Mouse (Mus musculus): Measurements from ENCODE around the gene Dicer1.
A peak's percentile ranks its signal among the peaks of the same experiment; 100 is the strongest.

Dicer1 gene

DNA sequence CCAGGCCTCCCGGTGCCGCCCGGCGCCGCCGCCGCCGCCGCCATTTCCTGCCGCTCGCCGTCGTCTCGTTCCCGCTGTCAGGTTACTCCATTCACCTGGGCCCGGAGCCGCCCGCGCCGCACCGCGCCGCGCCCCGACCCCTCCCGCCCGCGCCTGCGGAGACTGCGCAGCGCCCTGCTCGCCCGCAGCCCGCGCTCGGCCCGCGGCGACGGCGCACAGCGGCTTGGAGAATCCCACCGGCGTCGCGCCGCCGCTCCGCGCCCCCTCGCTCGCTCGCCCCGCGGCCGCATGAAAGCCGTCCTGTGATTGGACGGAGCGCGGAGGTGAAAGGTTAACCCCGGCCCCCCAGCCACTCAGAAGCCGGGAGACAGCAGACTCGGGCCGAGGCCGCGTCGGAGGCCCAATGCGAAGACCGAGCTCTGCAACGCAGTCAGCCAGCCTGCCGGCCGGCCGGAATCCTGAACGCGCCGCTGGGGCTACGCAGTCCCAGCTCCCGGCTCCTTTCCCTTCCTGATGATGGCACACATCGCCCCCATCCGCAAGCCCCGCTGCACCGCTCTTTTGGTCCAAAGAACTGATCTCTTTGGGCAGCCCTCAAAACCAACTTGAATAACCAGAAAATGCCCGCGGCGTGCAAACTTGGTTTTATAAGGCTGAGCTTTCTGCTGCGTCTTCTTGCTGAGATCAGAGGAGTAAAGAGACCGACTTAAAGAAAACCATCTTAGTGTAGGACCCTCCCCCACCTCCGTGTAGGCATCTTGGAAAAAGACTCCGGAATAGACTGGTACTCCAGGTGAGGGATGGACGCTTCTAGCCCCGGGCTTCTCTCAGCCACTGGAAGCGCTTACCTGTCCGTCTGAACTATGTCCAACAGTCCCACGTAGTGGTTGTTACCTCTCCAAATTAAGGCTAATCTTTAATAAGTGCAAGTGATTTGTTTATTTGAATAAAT lies at the start of gene Dicer1:
Gene Dicer1, minus strand, starts transcription at position 139 of the 952 bp plus-strand sequence.
- DNase-seq = peak; percentile 98

DNA sequence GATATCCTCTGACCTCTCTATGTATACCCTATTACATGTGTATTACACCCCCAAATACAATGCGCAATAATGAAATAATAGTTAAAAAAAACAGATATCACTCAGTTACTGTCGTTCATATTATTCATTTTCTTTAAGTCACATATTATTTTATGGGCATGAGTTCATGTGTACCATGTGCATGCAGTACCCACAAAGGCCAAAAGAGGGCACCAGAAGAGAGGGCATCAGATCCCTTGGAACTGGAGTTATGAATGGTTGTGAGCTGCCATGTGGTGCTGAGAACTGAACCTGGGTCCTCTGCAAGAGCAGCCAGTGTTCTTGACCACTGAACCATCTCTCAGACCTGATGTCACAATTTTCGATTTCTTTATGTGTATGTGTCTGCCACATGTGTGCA lies 47.6 kb upstream of the Dicer1 start:
- DNase-seq = no peak

DNA sequence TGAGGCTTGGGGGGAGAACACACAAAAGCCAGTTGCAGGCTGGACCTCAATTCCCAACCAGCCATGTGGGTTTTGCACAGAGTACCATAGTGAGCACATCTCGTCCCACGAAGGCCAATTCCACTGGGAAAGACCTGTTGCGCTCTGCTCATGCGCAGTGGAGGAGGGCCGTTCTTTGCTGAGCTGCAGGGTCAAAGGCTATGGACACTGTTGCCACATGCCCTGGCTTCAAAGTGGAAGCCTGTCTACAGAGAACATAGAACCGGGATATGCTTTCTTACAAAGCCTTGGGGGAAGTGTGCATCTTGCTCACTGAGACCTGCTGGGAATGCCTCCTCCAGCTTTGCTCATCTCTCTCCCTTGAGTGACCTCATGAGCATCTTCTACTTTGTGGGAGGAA lies 46.2 kb upstream of the Dicer1 start:
- DNase-seq = no peak

DNA sequence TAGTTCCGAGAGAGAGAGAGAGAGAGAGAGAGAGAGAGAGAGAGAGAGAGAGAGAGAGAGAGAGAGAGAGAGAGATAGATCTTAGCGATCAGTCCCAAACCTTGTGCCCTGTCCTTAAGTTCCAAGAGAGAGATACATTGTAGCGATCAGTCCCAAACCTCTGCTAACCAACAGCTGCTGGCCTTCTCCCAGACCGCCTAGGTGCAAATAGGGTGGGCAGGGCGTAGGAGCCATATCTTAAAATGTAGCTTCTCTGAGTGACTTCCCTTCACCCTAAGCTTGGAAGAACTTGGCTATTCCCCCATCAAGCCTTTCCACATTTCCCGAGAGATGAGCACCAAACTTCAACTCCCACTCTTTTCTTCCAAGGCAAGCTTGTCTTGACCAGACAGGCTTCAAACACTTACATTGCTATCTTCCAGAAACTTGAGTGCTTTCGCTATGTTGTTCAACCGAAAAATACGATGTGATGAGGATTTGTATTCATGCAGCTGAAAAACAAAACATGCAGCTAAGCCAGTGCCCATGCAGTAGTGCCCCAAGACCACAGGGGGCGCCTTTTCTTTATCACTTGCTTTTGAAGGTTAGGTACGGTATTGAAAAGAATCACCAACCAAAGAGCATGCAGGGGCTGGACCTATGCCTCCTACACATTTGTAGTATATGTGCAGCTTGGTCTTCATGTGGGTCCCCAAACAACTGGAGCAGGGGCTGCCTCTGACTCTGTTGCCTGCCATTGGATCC lies 45.1 kb upstream of the Dicer1 start:
- DNase-seq = no peak

DNA sequence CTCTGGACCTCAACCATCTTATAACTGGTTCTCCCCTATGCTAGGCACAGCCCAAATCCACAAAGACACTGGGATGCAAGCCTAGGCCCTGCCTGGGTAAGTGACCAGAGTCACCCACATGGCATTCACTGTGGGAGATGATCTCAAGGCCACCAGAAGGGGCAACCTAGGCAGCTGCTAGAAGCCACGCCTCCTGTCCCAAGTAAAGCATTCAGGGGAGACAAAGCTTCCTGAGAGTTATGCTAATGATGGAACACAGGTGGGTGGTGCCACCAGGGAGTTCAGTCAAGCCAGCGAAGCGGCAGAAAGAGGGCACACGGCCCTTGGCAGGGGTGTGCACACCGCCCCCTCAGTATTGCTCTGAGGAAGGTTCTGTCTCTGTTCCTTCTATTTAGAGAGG lies 43.2 kb upstream of the Dicer1 start:
- DNase-seq = peak; percentile 20

DNA sequence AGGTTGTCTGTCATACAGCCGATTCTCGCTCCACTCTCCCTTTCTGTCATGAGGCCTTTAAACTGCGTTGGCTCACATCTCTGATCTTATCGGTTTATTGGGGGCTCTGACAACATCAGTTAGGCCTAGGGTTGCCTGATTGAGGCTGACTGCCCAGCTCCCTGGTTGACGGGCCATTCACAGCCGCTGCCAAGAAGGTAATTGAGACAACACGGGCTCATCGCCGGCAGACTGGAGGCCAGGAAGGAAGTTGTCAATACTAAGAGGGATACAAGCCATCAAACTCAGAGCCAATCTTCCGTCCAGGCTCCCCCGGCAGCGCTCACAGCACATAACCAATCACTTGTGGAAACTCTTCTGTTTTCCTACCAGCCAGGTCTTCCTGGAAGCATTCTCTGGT lies 41.7 kb upstream of the Dicer1 start:
- no peak for DNase-seq

DNA sequence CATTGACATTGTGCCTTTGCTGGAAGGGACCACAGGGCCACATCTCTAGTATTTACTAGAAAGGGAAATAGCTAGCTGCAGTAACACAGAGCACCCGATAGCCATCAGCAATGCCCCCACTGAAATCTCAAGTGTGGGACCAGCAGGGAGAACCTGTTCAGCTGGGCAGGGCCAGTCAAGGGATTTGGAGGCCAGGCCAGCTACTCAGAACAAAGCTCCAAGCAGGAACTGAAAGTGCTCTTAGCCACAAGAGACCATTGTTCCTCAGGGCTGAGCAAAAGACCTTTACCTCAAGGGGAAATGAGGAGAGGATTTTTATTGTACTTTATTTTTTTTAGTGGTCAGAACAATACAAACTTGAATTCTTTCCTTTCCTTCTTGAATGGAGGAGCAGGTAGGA lies 25.9 kb upstream of the Dicer1 start:
- no peak for DNase-seq

DNA sequence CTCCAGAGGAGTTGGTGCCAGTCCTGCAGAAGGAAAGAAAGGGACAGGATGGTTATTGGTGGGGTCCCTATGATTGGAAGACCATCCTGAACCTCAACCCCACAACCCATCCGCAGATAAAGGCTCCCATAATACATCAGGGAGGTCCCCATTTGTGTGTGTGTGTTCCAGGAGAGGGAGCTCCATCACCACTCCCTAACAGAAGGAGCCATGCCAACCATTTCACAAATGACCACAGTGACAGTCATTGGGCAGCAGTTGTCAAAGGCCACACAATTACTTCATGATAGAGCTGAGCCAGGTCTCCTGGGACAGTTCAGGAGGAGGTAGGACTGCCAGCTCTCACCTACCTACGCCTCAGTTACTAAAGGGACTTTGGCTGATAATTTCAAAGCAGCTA lies 20.2 kb upstream of the Dicer1 start:
- DNase-seq = no peak

DNA sequence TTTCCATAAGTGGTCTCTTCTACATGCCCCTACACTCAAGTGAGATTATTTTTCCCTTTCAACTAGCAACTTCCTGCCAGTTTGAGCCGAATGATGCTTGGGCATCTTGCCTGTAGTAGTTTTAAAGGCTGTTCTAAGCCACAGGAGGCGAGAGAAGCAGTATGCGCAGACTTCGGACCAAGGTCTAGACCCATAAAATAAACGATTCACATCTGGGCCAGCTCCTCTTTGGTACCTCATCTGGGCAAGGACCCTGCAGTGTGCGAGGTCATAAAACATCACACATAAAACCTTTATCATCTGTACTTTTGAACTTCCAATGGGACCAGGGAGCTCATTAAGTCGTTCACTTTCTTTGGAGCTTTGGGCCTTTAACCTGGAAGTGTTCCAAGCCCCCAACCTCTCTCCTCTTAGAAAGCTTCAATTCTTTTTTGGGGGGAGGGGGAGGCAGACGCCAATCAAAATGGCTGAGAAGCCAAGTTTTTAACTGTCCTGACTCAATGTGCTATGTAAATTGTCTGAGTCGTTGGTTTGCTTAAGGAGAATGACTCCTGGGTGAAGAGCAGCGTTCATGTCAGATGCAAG lies 17.5 kb upstream of the Dicer1 start:
- DNase-seq = no peak

DNA sequence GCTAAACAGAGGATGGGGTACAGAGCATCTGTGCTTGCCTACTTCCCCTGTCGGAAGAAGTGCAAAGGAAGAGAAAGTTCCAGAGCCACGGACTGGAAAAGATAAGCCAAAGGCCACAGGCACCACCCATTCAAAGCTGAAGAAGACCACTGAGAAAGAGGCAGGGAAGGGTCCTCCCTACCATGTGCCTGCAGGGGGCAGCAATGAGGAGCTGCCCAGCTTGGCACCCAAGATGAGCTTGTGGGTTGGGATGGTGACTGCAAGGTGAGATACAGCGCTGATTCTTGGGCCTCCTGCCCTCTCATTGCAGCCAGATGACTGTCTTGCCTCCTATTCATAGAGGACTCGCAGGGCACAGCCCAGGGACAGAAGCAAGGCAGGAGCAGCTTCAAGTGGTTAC lies 15.4 kb upstream of the Dicer1 start:
- no peak for DNase-seq

DNA sequence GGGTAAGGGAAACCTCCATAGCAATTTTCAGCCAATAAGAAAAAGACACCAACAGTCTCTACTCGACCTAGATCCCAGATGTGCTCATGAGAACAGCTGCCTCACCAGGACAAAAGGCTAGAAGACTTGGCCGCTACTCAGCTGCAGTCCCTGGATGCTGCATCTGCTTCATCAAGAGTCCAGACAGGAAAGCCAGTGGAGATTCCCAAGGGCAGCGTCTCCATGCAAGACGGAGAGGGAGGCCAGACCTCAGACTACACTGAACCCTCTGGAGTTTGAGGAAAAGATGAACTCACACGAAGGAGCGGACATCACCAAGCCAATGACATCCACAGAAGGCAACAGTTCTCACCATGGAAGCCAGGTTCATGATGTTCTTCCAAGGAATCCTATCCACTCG lies 14.0 kb upstream of the Dicer1 start:
- no peak for DNase-seq

DNA sequence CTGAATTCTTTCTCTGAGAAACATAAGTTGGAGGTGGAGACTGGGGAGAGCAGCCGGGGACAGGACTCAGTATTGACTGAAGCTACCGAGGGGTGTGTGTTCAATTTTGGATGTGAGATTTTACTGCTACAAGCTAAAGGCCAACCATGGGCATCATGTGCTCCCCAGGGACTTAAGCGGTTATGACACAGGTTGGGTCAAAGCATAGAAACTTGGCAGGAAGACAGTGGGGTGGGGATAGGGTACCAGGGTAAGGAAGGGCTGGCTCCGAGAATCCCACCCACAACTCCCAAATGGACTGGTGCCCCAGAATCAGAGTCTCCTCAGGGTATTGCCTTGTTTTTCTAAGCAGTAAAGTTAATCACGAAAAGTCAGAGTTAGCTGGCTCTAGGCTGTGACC lies 13.4 kb upstream of the Dicer1 start:
- DNase-seq = no peak

DNA sequence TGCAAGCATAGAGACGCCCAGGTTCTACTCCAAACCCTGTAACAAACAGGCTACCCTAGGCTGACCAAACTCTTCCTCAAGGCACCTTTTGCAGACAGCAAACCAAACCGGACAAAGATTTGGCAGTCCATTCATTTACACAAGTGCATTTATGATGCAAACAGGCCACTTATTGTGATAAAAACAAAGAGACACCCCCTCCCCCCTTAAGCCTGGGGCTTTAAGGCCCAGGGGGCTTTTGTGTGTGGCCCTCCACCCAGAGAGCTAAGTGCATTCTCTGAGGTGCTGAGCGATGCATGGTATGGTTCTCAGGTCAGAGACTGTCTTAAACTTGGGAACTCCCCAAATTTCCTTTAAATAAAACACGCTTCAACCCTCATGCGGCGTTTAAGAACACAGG lies 12.2 kb upstream of the Dicer1 start:
- no peak for DNase-seq

DNA sequence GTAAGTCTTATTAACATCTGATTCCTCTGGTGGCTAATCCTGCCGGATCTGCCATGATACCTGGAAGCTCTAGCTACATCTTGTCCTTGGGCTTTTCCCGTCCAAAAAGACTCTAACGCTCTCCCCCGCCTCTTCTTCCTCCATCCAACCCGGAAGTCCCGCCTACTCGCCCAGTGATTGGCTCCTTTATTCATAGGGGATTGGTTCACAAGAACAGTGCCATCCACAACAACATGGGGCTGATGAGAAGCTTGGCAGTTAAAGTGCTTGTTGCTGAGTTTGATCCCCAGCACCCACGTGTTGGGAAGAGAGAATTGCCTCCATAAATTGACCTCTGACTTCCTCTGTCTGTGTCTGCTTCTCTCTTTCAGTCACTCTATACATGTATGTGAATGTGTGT lies 9.7 kb upstream of the Dicer1 start:
- no peak for DNase-seq

DNA sequence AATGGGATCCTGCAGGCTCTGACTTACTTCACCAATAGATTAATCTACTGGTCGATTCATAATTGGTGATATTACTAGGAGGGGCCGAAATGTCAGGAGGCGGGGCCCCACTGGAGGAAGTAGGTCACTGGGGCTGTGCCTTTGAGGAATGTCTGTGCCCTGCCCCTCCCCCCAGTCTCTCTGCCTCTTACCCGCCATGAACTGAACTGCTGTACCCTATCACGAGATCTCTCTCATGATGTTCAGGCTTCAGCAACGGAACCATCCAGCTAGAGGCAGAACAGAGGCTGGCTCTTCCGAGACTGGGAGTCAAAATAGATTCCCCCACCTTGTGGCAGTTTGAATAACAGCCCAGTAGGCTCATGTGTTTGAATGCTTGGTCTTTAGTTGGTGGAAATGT lies 6.3 kb upstream of the Dicer1 start:
- DNase-seq = no peak

DNA sequence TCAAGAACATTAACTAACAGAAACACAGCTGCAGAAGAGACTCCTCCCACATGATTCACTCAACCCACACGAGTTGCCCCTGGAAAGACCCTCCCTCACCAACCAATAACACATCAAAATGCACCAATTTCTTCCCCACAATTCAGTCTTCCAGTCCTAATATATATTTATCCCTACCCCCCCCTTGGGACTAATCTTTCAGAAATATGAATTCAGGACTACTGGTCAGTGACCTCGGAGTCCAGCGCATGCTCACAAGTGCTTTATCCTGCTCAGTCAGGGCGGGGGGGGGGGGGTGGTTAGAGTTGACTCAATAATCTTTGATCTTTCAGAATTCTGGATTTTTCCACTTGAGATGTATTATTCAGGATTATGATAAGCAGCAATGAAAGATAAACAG lies 1.9 kb upstream of the Dicer1 start:
- DNase-seq = no peak

DNA sequence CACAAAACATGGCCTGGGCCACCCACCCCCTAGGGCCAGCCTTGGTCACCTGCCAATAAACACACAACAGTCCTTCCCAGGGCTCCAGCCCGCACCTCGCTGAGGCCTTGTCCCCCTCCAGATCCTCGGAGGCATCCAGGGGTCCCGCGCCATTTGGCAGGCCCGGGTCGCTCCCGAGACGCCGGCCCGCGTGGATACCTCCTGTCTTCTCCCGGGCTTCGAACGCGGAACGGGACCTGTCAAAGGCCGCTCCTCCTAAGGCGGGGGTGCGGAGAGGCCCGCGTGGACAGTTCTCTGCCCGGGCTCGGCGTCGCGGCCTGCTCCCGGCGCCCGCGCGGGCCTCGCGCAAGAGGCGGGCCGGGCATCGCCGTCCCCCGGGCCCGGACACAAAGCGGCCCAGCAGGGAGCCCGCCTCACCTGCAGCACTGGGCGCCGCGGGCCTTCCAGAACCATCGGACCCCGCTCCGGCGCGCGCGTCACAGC lies 380 bp downstream of the Dicer1 start:
- DNase-seq = no peak

DNA sequence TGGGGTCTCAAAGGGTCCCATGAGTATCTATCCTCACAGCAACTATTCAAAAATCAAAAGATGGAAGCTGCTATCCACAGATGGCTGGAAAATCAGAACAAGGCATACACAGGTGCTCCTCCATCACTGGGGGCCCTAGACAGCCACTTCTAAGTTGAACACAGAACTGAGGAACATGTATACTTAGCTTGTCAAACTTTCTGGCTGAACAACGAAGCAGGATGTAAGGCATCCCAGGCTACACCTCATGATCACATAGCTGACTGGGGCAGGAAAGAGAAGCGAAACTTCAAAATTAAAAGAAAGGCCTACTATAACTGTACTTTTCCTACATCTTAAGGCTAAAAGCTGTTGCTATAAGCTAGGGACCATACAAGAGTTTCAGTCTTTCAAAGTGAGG lies 2.8 kb downstream of the Dicer1 start:
- DNase-seq = no peak

DNA sequence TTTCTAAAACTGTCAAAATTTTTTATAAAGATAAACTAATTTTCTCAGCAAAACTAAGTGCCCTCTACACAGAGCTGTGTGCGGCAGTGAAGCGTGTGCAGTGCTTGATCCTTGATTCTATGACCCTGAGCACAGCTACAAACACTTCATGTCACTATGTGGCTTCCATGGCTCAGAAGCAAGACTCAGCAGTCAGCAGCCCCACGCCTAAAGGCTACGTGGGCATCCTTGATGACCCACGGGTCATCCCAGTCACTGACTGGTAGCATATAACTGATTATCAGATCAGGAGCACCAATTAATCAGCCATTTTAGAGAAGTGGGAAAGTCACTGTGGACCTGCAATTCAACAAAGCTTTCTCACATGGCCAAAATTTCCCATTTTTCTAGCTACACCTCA lies 4.5 kb downstream of the Dicer1 start:
- no peak for DNase-seq

DNA sequence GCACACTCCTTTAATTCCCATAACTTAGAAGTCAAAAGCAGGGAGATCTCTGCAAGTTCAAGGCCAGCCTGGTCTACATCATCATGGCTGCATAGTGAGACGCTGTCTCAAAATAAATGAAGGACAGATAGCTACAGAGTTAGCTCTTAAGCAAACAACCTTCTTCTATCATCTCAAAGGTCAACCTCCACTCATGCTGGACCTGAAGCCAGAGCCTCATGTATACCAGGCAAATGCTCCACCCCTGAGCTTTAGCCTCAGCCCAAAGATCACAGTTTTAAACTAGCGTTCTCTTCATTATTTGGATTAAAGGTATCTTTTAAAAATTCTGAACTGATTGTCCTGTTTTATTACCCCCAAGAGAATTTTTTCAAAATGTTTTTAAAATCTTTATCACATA lies 5.2 kb downstream of the Dicer1 start:
- DNase-seq = no peak

DNA sequence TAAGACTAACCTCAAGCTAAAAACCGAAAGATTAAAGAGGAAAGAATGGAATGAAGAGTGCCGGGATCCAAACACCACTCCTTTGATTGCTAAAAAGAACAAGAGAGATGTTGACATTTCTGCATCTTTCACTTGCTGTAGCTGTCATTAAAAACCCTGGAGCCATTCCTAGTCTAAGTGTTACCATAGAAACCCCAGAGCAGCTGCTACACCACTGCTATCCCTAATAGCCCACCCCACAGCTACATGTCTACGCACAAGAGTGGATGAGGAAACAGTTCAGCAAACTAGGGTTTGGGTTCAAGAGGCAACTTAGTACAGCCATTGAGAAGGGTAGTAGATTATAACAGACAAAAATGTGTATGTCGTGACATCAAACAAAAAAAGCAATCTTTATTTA lies 8.1 kb downstream of the Dicer1 start:
- no peak for DNase-seq

DNA sequence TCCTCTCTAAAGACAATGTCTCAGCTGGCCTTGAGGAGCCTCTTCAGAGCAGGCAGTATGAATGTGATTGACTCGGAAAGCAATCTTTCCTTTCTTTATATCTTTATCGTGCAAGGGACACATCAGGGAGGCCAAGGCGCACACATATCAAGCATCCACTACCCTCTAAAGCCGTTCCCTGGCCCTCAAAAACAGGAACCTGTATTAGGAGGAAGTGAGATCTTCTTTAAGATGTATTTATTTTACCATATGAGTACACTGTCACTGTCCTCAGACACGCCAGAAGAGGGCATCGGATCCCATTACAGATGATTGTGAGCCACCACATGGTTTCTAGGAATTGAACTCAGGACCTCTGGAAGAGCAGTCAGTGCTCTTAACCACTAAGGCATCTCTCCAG lies 9.5 kb downstream of the Dicer1 start:
- no peak for DNase-seq

DNA sequence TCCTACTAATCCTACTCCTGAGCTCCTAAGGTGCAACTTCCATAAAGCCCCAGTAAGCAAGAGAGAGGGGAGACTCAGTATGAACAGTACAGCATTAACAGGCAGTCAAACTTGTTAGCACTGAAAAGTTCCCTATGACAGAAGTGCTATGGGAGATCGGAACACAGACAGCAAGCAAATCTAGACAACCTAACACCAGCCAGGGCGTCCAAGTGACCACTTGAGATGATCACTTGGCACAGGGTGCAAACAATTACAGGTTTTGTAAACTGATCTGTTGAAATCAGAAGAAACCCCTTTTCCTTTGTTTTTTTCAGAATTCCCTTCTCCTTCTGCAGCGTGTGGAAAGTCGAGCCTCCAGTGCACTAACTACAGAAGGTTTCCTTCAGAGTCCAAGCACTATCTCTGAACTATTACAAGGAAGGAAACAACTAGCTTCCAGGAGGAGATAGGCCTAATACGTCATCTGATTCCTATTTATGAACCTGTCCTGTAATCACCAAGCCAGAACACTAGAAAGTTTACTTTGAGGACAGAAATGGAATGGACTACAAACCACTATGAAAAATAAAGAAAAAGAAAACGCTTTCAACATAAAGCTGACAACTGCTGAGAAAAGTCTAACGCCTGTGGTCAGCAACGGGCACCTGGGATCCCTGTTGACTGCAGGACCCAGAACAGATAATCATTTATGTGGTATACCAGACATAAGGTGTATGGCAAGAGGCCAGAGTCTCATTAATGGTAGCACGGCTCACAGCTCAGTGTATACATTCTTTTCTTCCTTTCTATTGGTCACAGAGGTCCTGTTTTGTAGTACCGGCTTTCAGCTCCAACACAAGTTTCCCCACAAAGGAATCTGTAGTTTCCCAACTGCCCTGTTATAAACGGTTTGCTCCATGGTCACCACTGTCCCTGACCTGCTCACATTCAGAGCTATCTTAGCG lies 10.6 kb downstream of the Dicer1 start:
- DNase-seq = no peak

Data from right cerebral cortex, adult 18-20 months (tissue).